Comparison of ENCODE assay signal across 8 mouse cellular contexts in the genomic region with DNA sequence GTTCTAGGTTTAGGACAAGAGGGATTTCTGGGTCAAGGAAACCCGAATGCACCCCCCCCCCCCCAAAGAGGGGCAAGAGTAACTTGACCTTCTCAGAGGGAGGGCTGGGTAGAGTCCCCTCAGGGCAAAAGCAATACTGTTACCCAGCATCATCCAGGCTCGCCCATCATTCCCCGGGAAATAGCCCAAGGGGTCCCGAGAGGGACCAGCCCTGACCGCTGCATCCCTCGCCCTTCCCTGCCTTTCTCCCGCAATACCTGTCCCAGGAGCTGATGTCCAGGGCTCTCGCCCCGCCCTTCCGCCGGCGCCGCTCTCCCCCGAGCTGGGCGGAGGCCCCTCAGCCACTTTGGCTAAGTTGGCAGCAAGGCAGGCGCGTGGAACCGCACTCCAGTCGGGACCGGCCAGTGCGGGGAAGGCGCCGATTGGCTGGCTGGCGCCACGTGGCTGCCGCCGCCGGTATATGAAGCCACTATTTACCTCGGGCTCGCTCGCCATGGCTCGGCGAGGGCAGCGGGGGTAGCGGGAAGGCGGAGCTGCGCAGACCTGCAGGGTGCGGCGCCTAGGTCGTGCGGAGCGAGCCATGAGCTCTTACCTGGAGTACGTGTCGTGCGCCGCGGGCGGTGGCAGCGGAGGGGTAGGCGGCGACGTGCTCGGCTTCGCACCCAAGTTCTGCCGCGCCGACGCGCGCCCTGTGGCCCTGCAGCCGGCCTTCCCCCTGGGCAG. TPM values are rescaled to one million over a fixed set of nuclear protein-coding genes. Genes with fewer than 3 reads are reported as not detected.
DNase-seq lines count a peak whose midpoint lies in the region; ATAC-seq and TF ChIP-seq lines count a peak whose summit lies in the region.

A gene (plus strand): TSS at position 459 of the 723 bp plus-strand sequence.

- no peak for DNase-seq in liver, adult 2 months (ENCODE audit: extremely low read depth, low read depth, low spot score)
- DNase-seq in liver = no peak
- peak; percentile 27 for DNase-seq in brain, adult 2 months (ENCODE audit: low read depth, low spot score)
- DNase-seq in kidney, postnatal 10 days = peak; percentile 75
- no peak for DNase-seq in midbrain, postnatal 0 days (ENCODE audit: low spot score)
- no peak for DNase-seq in cerebellum, adult 11 months
- DNase-seq in left cerebral cortex, postnatal 25 days (ENCODE audit: low spot score in 2 of 2) = no peak

- TF ChIP-seq CTCF in liver, adult 2 months (IDR thresholded peaks at IDR 0.05; ENCODE audit: low read depth, low read length) = no peak
- no peak for TF ChIP-seq CTCF in midbrain, postnatal 0 days (IDR thresholded peaks at IDR 0.05)

- H3K27ac ChIP-seq in liver, adult 2 months (replicated peaks; ENCODE audit: insufficient read depth, low read depth, low read length) = no peak within 1 kb of the TSS
- no peak within 1 kb of the TSS for H3K27ac ChIP-seq in heart, embryonic 14.5 days (replicated peaks in 1 of 2; ENCODE audit: control insufficient read depth in 1 of 2, insufficient read depth in 1 of 2, low read depth in 2 of 2, low read length in 2 of 2)
- H3K27ac ChIP-seq in midbrain, postnatal 0 days (ENCODE audit: low read depth, low read length) = no peak within 1 kb of the TSS

- WGBS in liver, adult 2 months = 4% methylated on average over 61 of the region's 61 CpGs
- WGBS in heart, embryonic 14.5 days = under 1% methylated on average over 61 of the region's 61 CpGs
- WGBS in midbrain, postnatal 0 days = 1% methylated on average over 56 of the region's 61 CpGs

- H3K79me2 ChIP-seq in liver, adult 2 months (ENCODE audit: control insufficient read depth, insufficient read depth, low read length) = no peaks in the 10 kb centered on the region

- ATAC-seq in heart, embryonic 14.5 days (ENCODE audit: insufficient number of reproducible peaks, insufficient read depth, low FRiP score, low read depth) = no peak
- peak; percentile 58 for ATAC-seq in midbrain, postnatal 0 days (ENCODE audit: low FRiP score)

- intact Hi-C loops in left cerebral cortex, postnatal 25 days (cut with DNase I) = no loop called here

- no peaks in the 10 kb centered on the region for H3K36me3 ChIP-seq in liver, adult 2 months (ENCODE audit: control insufficient read depth, insufficient read depth, low read length)
- H3K36me3 ChIP-seq in heart, embryonic 14.5 days (ENCODE audit: control insufficient read depth, insufficient read depth, low read length) = no peaks in the 10 kb centered on the region
- H3K36me3 ChIP-seq in midbrain, postnatal 0 days (ENCODE audit: insufficient read depth, low read length) = no peaks in the 10 kb centered on the region

- no peak within 1 kb of the TSS for H3K9ac ChIP-seq in liver, adult 2 months (ENCODE audit: low read depth, low read length)
- H3K9ac ChIP-seq in heart, embryonic 14.5 days (ENCODE audit: low read length) = no peak within 1 kb of the TSS
- no peak within 1 kb of the TSS for H3K9ac ChIP-seq in midbrain, postnatal 0 days (replicated peaks; ENCODE audit: low read length, poor library complexity, severe bottlenecking)

- H3K4me3 ChIP-seq in liver, adult 2 months (ENCODE audit: insufficient read depth, low read depth, low read length) = peak within 1 kb of the TSS; percentile 36; the same call in 1 of the 2 replicates
- H3K4me3 ChIP-seq in heart, embryonic 14.5 days (ENCODE audit: control insufficient read depth in 1 of 2, insufficient read depth in 1 of 2, low read depth in 1 of 2, low read length in 2 of 2) = peak within 1 kb of the TSS; percentile 38 to 50
- peak within 1 kb of the TSS; percentile 46 for H3K4me3 ChIP-seq in midbrain, postnatal 0 days (ENCODE audit: low read depth, low read length)

- TF ChIP-seq POLR2A in liver, adult 2 months (IDR thresholded peaks at IDR 0.05; ENCODE audit: extremely low read depth, insufficient read depth, low read length) = no peak

- H3K27me3 ChIP-seq in liver, adult 2 months (ENCODE audit: control insufficient read depth, insufficient read depth, low read length) = peaks cover 20% of the 10 kb centered on the region
- peaks cover 88% of the 10 kb centered on the region for H3K27me3 ChIP-seq in heart, embryonic 14.5 days (ENCODE audit: control insufficient read depth, insufficient read depth, low read length)
- H3K27me3 ChIP-seq in midbrain, postnatal 0 days (ENCODE audit: insufficient read depth, low read length) = peaks cover 80% of the 10 kb centered on the region

- no peaks in the 10 kb centered on the region for H3K9me3 ChIP-seq in heart, embryonic 14.5 days (ENCODE audit: control insufficient read depth, low read length)
- H3K9me3 ChIP-seq in midbrain, postnatal 0 days (ENCODE audit: low read length) = no peaks in the 10 kb centered on the region

- peak within 1 kb of the TSS; percentile 92 for H3K4me2 ChIP-seq in heart, embryonic 14.5 days (ENCODE audit: low read length)
- peak within 1 kb of the TSS; percentile 90 for H3K4me2 ChIP-seq in midbrain, postnatal 0 days (ENCODE audit: low read depth, low read length, poor library complexity, severe bottlenecking)

- no peaks in the 10 kb centered on the region for H3K4me1 ChIP-seq in liver, adult 2 months (ENCODE audit: control insufficient read depth, insufficient read depth, low read length)
- peaks cover 2 to 18% of the 10 kb centered on the region in 2 experiments for H3K4me1 ChIP-seq in heart, embryonic 14.5 days (ENCODE audit: control insufficient read depth in 2 of 2, insufficient read depth in 2 of 2, low read length in 2 of 2)
- H3K4me1 ChIP-seq in midbrain, postnatal 0 days (ENCODE audit: insufficient read depth, low read length) = peaks cover 12% of the 10 kb centered on the region

RNA-seq across cellular contexts. Expression of the gene that starts here (rescaled TPM):
- not detected in 2 replicates for total RNA-seq in liver, adult 2 months (2014; rRNA removed)
- not detected in 2 replicates for polyA plus RNA-seq in liver, adult 2 months (2012; rRNA removed)
- polyA plus RNA-seq in heart, embryonic 14.5 days (2014; fragmentation: Nextera tagmentation; extraction: Ambion mirVana) = not detected in 2 replicates
- not detected in 2 replicates for total RNA-seq in midbrain, postnatal 0 days (2014; rRNA removed)
- polyA plus RNA-seq in midbrain, postnatal 0 days (2015; fragmentation: Nextera tagmentation; extraction: Ambion mirVana) = not detected in 2 replicates
- under 1 TPM in 1 of 2 experiments, not detected in 1; 0.37 TPM for total RNA-seq in left cerebral cortex, postnatal 25 days (2021)

Comparison
In these comparisons a context has a peak if more than half of its experiments do, and no peak if none do; other contexts are left out.
1. Peak in ATAC-seq, H3K4me3 ChIP-seq and H3K4me2 ChIP-seq in midbrain, postnatal 0 days; RNA of the gene not detected or under 1 TPM.
2. DNase-seq: peak in brain, adult 2 months (single experiment) and kidney, postnatal 10 days (single experiment); none in liver, adult 2 months (single experiment), liver (single experiment), midbrain, postnatal 0 days (single experiment), cerebellum, adult 11 months (single experiment) and left cerebral cortex, postnatal 25 days (0 of 2).
3. Peak in every context shown above with its lines, with median percentiles within 50 percentile points of each other: H3K4me3 ChIP-seq.